Mouse (Mus musculus): ENCODE results near the gene Arnt2.

GRCm38 (mm10) chr7:84251667-84252066 is 158.3 kb downstream of the Arnt2 start:
- no peak for TF ChIP-seq CTCF (IDR thresholded peaks at IDR 0.05; ENCODE audit: insufficient read depth, low read depth, low read length)
- no peak for TF ChIP-seq POLR2A (IDR thresholded peaks at IDR 0.05; ENCODE audit: insufficient read depth, low read depth, low read length)

All from olfactory bulb, adult 2 months (tissue).